19 mouse cellular contexts compared by ENCODE assay signal in the genomic region with DNA sequence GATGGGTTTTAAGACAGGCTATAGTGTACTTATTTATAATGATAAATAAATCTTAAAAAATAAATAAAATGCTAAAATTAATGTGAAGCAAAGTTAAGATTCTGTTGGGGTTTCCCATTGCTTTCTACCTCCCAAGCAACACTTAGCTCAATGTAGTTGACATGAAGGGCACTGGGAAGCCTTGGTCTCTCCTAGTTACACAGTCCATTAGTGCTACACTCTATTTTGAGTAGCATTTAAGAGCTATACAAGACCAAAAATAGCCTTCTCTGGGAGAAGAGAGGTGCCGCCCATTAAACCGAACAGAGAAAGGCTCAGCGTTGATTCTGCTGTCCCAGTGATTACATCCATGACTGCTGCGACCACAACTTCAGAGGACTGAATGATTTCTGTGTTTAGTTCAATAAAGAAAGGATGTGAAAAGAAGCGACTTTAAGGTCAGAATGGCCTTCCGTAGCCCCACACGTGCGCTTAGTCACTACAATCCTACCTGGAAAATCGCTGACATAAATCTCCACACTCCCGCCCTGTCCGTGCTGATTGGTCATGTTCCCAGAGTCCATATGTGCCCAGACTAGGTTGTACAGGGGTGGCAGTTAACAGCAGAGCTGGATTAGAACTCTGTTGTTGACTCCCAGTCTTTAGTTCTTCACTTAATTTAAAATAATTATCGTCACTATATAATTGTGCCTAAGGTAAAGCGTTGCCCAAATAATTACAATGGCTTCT.
DNase-seq lines count a peak whose midpoint lies in the region; ATAC-seq and TF ChIP-seq lines count a peak whose summit lies in the region.
"Had no signal": no experiment of that assay in that cellular context is flagged by ENCODE, and none has a peak within 500 bp of the region (broad histone marks: within the 10 kb centered on the region; RNA-seq: fewer than 3 reads in every experiment).

No protein-coding gene starts in this region.

- 0 out of 2 replicates have a peak overlapping the region, but pooled peaks have one; percentile 4 for H3K9ac ChIP-seq in heart, postnatal 0 days (replicated peaks; ENCODE audit: low read depth, low read length)
- H3K9ac ChIP-seq: embryonic facial prominence, embryonic 13.5 days; forebrain, embryonic 12.5 days; hindbrain, embryonic 13.5 days had no signal

- no peaks in the 10 kb centered on the region for H3K27me3 ChIP-seq in testis, adult 2 months (ENCODE audit: control insufficient read depth, insufficient read depth, low read length)
- no peaks in the 10 kb centered on the region for H3K27me3 ChIP-seq in heart, postnatal 0 days (ENCODE audit: control insufficient read depth, insufficient read depth, low read length)
- H3K27me3 ChIP-seq: CH12.LX; embryonic facial prominence, embryonic 13.5 days; forebrain, embryonic 12.5 days; hindbrain, embryonic 13.5 days; Patski had no signal

- no peak for TF ChIP-seq CTCF in testis, adult 2 months (IDR thresholded peaks at IDR 0.05; ENCODE audit: control insufficient read depth, insufficient read depth, insufficient replicate concordance, low read depth, low read length)
- TF ChIP-seq CTCF in heart, postnatal 0 days (IDR thresholded peaks at IDR 0.05; ENCODE audit: low read depth): no peak

- H3K27ac ChIP-seq in testis, adult 2 months (ENCODE audit: control insufficient read depth, insufficient read depth, low read depth, low read length): peak overlapping the region; percentile 66; the same call in 1 of the 2 replicates
- H3K27ac ChIP-seq in heart, postnatal 0 days (ENCODE audit: low read depth): peak overlapping the region; percentile 86
- H3K27ac ChIP-seq: embryonic facial prominence, embryonic 13.5 days; forebrain, embryonic 12.5 days; gastrocnemius, adult 2 months; hindbrain, embryonic 13.5 days; hindbrain, postnatal 0 days had no signal

- peak; percentile 13 to 28 for DNase-seq in heart, adult 9 months (ENCODE audit: low spot score in 2 of 2)
- DNase-seq in heart, postnatal 14 days: no peak
- no peak for DNase-seq in testis, postnatal 14 days (ENCODE audit: low spot score)
- peak; percentile 56 for DNase-seq in heart, postnatal 0 days (ENCODE audit: low spot score)
- DNase-seq in cerebellum, adult 11-12 months: no peak
- DNase-seq: adrenal gland, postnatal 14 days; gastrocnemius, adult 2 months; gastrocnemius, postnatal 25 days; kidney, adult 11 months; kidney, adult 9 months had no signal

- intact Hi-C loops in heart, postnatal 14 days (cut with DNase I): loop anchor here (5.0 to 10.0 kb wide), 2 partner anchors 170 to 252 kb away; a partner anchor contains a TSS

- no peaks in the 10 kb centered on the region for H3K4me1 ChIP-seq in testis, adult 2 months (ENCODE audit: control insufficient read depth, insufficient read depth, low read length)
- H3K4me1 ChIP-seq in heart, postnatal 0 days (ENCODE audit: control insufficient read depth, insufficient read depth): peaks cover 12% of the 10 kb centered on the region
- H3K4me1 ChIP-seq: embryonic facial prominence, embryonic 13.5 days; forebrain, embryonic 12.5 days; hindbrain, embryonic 13.5 days had no signal

- no peak for TF ChIP-seq EP300 in heart, postnatal 0 days (IDR thresholded peaks at IDR 0.05; ENCODE audit: low read depth)

- H3K4me3 ChIP-seq in testis, adult 2 months (ENCODE audit: control insufficient read depth, low read depth, low read length): peak overlapping the region; percentile 77
- H3K4me3 ChIP-seq in heart, postnatal 0 days (ENCODE audit: low read depth, low read length): peak overlapping the region; percentile 16; the same call in 1 of the 2 replicates
- H3K4me3 ChIP-seq: embryonic facial prominence, embryonic 13.5 days; forebrain, embryonic 12.5 days; gastrocnemius, adult 2 months; hindbrain, embryonic 13.5 days had no signal

- TF ChIP-seq POLR2A in testis, adult 2 months (IDR thresholded peaks at IDR 0.05; ENCODE audit: control insufficient read depth, low read depth, low read length): no peak

- WGBS in heart, postnatal 0 days: 48% methylated on average over 13 of the region's 13 CpGs

- no peaks in the 10 kb centered on the region for H3K9me3 ChIP-seq in heart, postnatal 0 days (replicated peaks; ENCODE audit: control insufficient read depth, low read length)
- H3K9me3 ChIP-seq: embryonic facial prominence, embryonic 13.5 days; forebrain, embryonic 12.5 days; hindbrain, embryonic 13.5 days had no signal

- H3K36me3 ChIP-seq in testis, adult 2 months (ENCODE audit: control insufficient read depth, insufficient read depth, low read length): no peaks in the 10 kb centered on the region
- H3K36me3 ChIP-seq in heart, postnatal 0 days (replicated peaks; ENCODE audit: control insufficient read depth, insufficient read depth, low read length): peaks cover 34% of the 10 kb centered on the region; the same call in 1 of the 2 replicates

- peak overlapping the region; percentile 46 for H3K4me2 ChIP-seq in heart, postnatal 0 days (ENCODE audit: low read depth, low read length)
- H3K4me2 ChIP-seq: embryonic facial prominence, embryonic 13.5 days; forebrain, embryonic 12.5 days; hindbrain, embryonic 13.5 days had no signal

- ATAC-seq in heart, postnatal 0 days (ENCODE audit: insufficient read depth, low read depth): peak; percentile 85
- ATAC-seq: activated CD4-positive, CD25-positive, alpha-beta regulatory T cell, adult 4 months; forebrain, embryonic 16.5 days; hindbrain, postnatal 0 days; Patski had no signal

Comparison
In these comparisons a context has a peak if more than half of its experiments do, and no peak if none do; other contexts are left out.
1. DNase-seq: peak in heart, adult 9 months (2 of 2) and heart, postnatal 0 days (single experiment); none in heart, postnatal 14 days (0 of 2), testis, postnatal 14 days (single experiment) and cerebellum, adult 11-12 months (single experiment).